Mouse (Mus musculus): ENCODE results near the gene Gm6377.

DNA sequence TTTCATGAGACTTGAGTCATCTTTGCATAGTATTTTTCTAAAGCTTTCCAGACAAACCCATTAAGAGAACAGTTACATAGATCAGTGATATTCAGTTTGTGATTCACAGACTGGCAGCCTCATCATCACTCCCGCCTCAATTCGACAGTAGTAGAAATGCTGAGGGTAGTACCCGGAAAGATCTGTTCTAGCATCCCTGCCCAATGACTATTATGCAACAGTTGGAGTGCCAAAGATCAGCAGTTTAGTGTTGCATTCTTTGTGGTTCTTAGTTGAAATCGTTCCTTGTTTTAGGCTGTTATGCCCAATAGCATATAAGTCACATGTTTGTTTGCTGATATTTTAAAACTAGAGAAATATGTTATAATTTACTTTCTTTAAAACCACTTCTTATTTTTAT, 6.9 kb upstream of the Gm6377 start:
- TF ChIP-seq CTCF (conservative IDR thresholded peaks at IDR 0.05; ENCODE audit: insufficient read depth, insufficient read length, low read depth, low read length) (no peak), POLR2A (IDR thresholded peaks at IDR 0.05; ENCODE audit: low read depth, low read length) (no peak)
